Mouse (Mus musculus) G1E (cell line): Measurements from ENCODE around the gene Klhl9.
"Not testable (repeated sequence)": the region's sequence is repeated elsewhere in the genome, so short reads cannot be mapped to it uniquely, and the experiment has no call there.

Experiments used
- CTCF ChIP-seq: IDR thresholded peaks from 2 replicates; pipeline ENCODE4 v1.5.1; 2012; ENCODE audit warnings: low read depth, low read length, inconsistent platforms, mixed read lengths
- GATA1 ChIP-seq: IDR thresholded peaks from 2 replicates; pipeline ENCODE4 v1.6.1; 2012; ENCODE audit warnings: borderline replicate concordance, low read length, inconsistent platforms, mixed read lengths
- POLR2AphosphoS5 ChIP-seq: IDR thresholded peaks from 2 replicates; pipeline ENCODE4 v1.6.1; 2012; ENCODE audit warnings: low read depth, low read length, inconsistent platforms; ENCODE audit not compliant: insufficient replicate concordance
- TAL1 ChIP-seq: conservative IDR thresholded peaks from 2 replicates; pipeline ENCODE4 v1.6.1; 2012; ENCODE audit warnings: low read depth, low read length, inconsistent platforms, mixed read lengths

DNA sequence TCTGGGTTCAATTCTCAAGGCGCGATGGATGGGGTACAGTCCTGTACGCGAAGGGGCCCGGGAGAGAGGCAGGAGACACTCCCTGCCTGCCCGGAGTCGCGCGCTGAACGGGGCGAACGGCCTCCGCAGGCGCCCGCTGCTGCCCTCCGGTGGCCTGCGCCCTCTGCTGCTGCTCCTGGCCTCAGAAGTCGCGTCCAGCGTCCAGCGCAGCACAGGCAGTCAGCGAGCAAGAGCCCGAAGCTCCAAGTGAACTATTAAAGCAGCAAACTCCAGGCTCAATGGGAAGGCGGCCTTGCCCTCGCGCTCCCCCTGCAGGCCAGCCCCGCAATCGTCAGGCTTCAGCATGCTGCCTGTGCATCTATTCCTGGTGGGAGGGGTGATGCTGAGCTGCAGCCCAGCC lies 38.2 kb upstream of the Klhl9 start:
- TF ChIP-seq CTCF, TAL1, GATA1, POLR2AphosphoS5: not testable (repeated sequence)
